Mouse (Mus musculus) thymus, adult 2 months (tissue): ENCODE measurements at regions not wholly inside any gene's neighbourhood (a gene's known extent, or its start where the extent isn't known, plus 50 kb on each side); places are given as distances from the start of the nearest gene placed in this dataset.

Source experiments
- CTCF ChIP-seq: fragments of 200-500 bp; IDR thresholded peaks from 2 replicates; pipeline ENCODE4 v1.5.1; 2012; ENCODE audit warnings: mild to moderate bottlenecking, control low read depth, low read length, moderate library complexity, borderline replicate concordance; ENCODE audit not compliant: control insufficient read depth, poor library complexity, insufficient read depth; ENCODE audit errors: extremely low read depth
- POLR2A ChIP-seq: fragments of 200-500 bp; IDR thresholded peaks from 2 replicates; pipeline ENCODE4 v1.6.1; 2012; ENCODE audit warnings: mild to moderate bottlenecking, low read length, control low read depth, moderate library complexity; ENCODE audit not compliant: control insufficient read depth, poor library complexity, insufficient read depth; ENCODE audit errors: extremely low read depth

DNA sequence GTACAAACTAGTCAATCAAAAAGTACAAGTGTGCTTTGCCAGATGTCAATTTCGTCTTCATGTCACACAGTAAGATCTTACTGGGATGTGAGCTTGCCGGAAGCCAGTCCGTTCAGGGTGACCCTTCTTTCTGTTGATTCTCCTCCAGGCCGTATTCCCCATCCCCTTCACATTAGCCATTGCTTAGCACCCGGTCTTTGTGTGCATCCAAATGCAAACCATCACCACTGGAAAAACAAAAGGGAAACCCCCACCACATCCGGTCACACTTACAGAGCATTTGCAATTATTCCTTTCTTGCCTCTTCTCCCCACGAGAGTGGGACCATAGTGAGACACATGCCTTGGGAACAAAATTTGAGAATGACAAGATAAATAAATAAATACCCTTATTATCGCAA, 616.2 kb upstream of the Gm10131 start:
- TF ChIP-seq CTCF: no peak
- no peak for TF ChIP-seq POLR2A
